Mouse (Mus musculus) liver, embryonic 16.5 days (tissue): Measurements from ENCODE around the gene Gbp4. TPM values are rescaled to one million over a fixed set of nuclear protein-coding genes. Genes with fewer than 3 reads are reported as not detected.
"Not testable (repeated sequence)": the region's sequence is repeated elsewhere in the genome, so short reads cannot be mapped to it uniquely, and the experiment has no call there.

Source experiments
- ATAC-seq: fragments of 200-750 bp; cut with Nextera tagmentation; 2 replicates; pipeline ENCODE4 v1.8.0; 2017; ENCODE audit warnings: low read depth, mild to moderate bottlenecking, moderate number of reproducible peaks, moderate library complexity
- H3K27ac ChIP-seq: fragments of 300-500 bp; sonication (generic); 2 replicates; pipeline ENCODE4 v1.5.1; 2014; ENCODE audit warnings: mild to moderate bottlenecking, low read length
- H3K27me3 ChIP-seq: fragments of 300-500 bp; sonication (generic); 2 replicates; pipeline ENCODE4 v1.6.1; 2014; ENCODE audit warnings: low read depth, low read length, mixed read lengths; ENCODE audit not compliant: control insufficient read depth, insufficient read depth
- H3K36me3 ChIP-seq: fragments of 300-500 bp; sonication (generic); 2 replicates; pipeline ENCODE4 v1.6.1; 2014; ENCODE audit warnings: mild to moderate bottlenecking; ENCODE audit not compliant: control insufficient read depth, insufficient read depth
- H3K4me1 ChIP-seq: fragments of 300-500 bp; sonication (generic); 2 replicates; pipeline ENCODE4 v1.6.1; 2014; ENCODE audit warnings: low read depth, low read length, mixed read lengths; ENCODE audit not compliant: control insufficient read depth
- H3K4me2 ChIP-seq: fragments of 300-500 bp; sonication (generic); 2 replicates; pipeline ENCODE4 v1.6.1; 2014; ENCODE audit warnings: low read depth, low read length, mixed read lengths
- H3K4me3 ChIP-seq: fragments of 300-500 bp; sonication (generic); 2 replicates; pipeline ENCODE4 v1.5.1; 2014; ENCODE audit warnings: low read depth, mild to moderate bottlenecking, low read length
- H3K9ac ChIP-seq: fragments of 300-500 bp; sonication (generic); 2 replicates; pipeline ENCODE4 v1.6.1; 2014; ENCODE audit warnings: low read depth, low read length
- H3K9me3 ChIP-seq: fragments of 300-500 bp; sonication (generic); replicated peaks from 2 replicates; pipeline ENCODE4 v1.6.1; 2016; ENCODE audit warnings: low read length; ENCODE audit not compliant: control insufficient read depth
- WGBS: fragments of 180-500 bp; shearing (Covaris S2); extraction: QIAGEN DNeasy Blood & Tissue Kit; methylation state at CpG from one replicate; pipeline ENCODE4 v1.1.7; 2014; ENCODE audit not compliant: insufficient replicate concordance; 5-methylcytosine and 5-hydroxymethylcytosine counted together
- polyA plus RNA-seq: library from polyadenylated mRNA; unstranded; fragments of >200 nt; fragmentation: Nextera tagmentation; extraction: Ambion mirVana; gene quantifications from 2 replicates; pipeline ENCODE4 v1.2.1, GENCODE M21; 2015

Gene Gbp4
- 0.72 and 0.91 TPM in 2 replicates for polyA plus RNA-seq

DNA sequence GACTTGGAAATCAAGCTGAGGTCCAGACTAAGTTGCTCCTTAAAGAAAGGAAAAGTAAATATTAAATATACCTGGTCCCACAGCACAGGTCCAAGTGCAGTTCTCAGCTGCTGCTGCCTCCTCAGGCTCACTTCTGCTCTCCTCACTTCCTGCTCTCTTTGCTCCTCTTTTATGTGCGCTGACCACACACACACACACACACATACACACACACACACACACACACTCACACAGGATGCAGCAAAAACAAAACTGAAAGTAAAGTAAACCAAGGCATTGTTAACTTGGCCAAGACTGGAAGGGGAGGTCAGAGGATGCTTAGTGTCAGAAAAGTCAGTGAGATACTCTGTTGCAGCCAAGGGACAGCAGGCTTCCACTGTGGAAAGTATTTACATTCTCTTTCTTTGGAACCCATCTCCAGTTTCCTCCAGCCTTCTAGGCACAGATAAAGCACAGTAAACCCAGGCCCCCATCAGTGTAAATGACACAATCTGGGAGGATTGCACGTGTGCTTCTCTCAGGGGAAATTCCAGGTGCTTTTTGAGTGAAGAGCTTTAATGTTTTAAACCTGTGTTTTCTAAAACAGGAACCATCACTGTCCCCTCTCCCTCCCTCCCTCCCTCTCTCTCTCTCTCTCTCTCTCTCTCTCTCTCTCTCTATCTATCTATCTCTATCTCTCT, at the start of gene Gbp4, which contains the start of the genes Gbp9 and Gbp8:
TSS of gene Gbp4 (minus strand) at position 178 of the 680 bp plus-strand sequence.
TSS of gene Gbp9 (minus strand) at position 131 of the 680 bp plus-strand sequence.
TSS of gene Gbp8 (minus strand) at position 132 of the 680 bp plus-strand sequence.
- H3K4me2 ChIP-seq, H3K9me3 ChIP-seq, H3K4me1 ChIP-seq, H3K36me3 ChIP-seq, H3K4me3 ChIP-seq, H3K9ac ChIP-seq, H3K27ac ChIP-seq, H3K27me3 ChIP-seq: not testable (repeated sequence)
- WGBS = 0% methylated on average over 2 of the region's 2 CpGs
- 0 out of 2 replicates have a peak, but pooled peaks have one; percentile 30 for ATAC-seq

DNA sequence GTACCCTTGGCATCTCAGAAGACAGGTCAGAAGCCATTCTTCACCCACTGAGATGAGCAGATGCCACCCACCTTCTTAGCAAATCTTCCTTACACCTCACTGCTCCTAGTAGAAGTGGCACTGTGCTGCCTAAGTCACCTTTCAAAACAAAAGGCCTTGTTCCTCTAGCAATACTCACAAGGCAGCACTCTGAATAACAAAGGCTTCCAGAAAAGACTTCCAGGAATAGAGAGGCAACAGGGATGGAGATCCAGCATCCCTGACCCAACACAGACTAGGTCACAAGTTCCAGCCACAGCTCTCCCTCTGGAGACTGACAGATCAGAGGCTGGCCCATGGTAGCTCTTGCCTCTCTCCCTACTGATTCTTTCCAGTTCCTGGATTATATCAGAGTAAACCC, 42.1 kb upstream of the Gbp4 start:
- Histone ChIP-seq H3K27ac (no peak overlapping the region), H3K4me2 (no peak overlapping the region), H3K36me3 (no peaks in the 10 kb centered on the region), H3K27me3 (no peaks in the 10 kb centered on the region), H3K4me3 (no peak overlapping the region), H3K9ac (no peak overlapping the region), H3K9me3 (no peaks in the 10 kb centered on the region), H3K4me1 (no peaks in the 10 kb centered on the region)
- ATAC-seq = no peak

DNA sequence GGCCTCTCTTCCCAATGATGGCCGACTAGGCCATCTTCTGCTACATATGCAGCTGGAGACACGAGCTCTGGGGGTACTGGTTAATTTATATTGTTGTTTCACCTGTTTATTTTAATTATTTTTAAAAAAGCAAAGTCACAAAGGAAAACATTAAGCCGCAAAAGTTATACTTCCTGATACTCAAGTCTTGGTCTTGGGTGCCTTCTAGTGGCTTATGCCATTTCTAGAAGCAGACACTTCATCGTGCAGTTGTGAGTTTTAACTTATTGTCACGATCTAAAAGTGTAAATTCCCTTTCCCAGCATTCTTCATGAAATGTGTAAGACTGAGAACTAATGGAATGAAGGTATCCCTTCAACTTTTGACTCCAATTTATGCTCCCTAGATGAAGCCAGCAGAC, 17.2 kb upstream of the Gbp4 start:
- no peak overlapping the region for H3K4me2 ChIP-seq
- no peak overlapping the region for H3K9ac ChIP-seq
- H3K36me3 ChIP-seq = no peaks in the 10 kb centered on the region
- ATAC-seq = no peak
- H3K4me1 ChIP-seq = no peaks in the 10 kb centered on the region
- no peak overlapping the region for H3K27ac ChIP-seq
- no peaks in the 10 kb centered on the region for H3K9me3 ChIP-seq
- H3K4me3 ChIP-seq = no peak overlapping the region
- H3K27me3 ChIP-seq = no peaks in the 10 kb centered on the region
- WGBS = 52% methylated on average over 5 of the region's 5 CpGs

DNA sequence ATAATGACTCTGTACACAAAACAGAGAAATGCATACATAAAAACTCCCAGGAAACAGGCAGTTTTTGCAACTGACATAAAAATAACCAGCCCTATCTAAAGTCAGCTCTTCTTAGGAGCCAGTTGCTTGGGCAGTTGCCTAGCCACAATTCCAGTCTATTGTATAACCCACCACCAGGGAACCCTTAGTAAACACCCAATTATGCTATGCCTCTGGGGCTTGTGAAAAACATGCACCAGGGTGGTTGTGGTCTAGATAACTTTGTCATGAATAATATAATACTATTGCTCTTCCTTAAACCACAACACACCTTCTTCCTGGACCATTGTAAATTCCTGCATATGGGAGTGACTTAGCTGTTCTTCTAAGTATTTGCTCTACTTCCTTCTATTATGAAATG, 14.7 kb upstream of the Gbp4 start:
- Histone ChIP-seq H3K27me3 (no peaks in the 10 kb centered on the region), H3K9me3 (no peaks in the 10 kb centered on the region), H3K27ac (no peak overlapping the region), H3K4me2 (no peak overlapping the region), H3K4me1 (no peaks in the 10 kb centered on the region), H3K36me3 (no peaks in the 10 kb centered on the region), H3K9ac (no peak overlapping the region), H3K4me3 (no peak overlapping the region)
- no peak for ATAC-seq

DNA sequence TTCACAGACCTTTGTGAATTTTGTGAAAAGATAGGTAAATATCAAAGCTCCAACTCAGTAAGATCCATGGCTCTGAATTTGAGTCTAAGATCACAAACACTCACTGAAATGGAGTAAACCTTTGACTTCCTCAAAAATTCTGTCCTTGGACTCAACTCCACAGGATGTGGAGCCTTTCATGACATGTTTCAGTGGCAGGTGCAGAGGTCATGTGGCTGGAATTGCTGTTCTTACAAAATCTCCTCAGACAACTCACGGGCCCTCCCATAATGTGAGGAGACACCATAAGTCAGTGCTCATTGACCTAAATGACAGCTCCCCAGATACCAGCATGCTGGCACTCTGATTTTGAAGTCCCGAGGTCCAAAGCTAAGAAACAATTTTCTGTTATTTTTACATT, 8.7 kb upstream of the Gbp4 start:
- not testable (repeated sequence) for H3K4me2 ChIP-seq, H3K36me3 ChIP-seq, H3K9me3 ChIP-seq, H3K27me3 ChIP-seq, H3K27ac ChIP-seq, H3K4me1 ChIP-seq, H3K9ac ChIP-seq, H3K4me3 ChIP-seq, ATAC-seq
- WGBS = 31% methylated on average over 2 of the region's 2 CpGs

DNA sequence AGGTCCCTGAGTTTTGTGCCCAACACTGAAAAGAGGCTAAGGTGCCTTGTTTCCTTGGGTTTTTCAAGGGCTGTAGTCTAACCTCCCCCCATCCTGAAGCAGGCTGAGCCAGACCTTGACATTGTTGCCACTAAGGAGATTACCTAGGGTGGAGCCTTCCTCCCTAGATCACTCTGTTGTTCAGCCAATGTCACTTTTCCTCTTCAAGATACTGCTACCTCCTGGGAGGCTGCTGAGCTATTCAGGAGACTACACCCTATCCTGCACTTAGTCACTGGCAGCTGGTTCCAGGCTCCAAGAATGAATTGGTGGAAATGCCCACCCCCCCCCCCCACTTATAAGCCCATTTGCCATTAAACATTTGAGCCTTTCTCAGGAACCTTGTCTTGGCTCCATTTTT, 7.1 kb upstream of the Gbp4 start:
- H3K36me3 ChIP-seq = no peaks in the 10 kb centered on the region
- H3K4me2 ChIP-seq = no peak overlapping the region
- no peaks in the 10 kb centered on the region for H3K4me1 ChIP-seq
- H3K27ac ChIP-seq = no peak overlapping the region
- ATAC-seq = no peak
- H3K27me3 ChIP-seq = no peaks in the 10 kb centered on the region
- H3K9me3 ChIP-seq = no peaks in the 10 kb centered on the region
- H3K9ac ChIP-seq = no peak overlapping the region
- no peak overlapping the region for H3K4me3 ChIP-seq

DNA sequence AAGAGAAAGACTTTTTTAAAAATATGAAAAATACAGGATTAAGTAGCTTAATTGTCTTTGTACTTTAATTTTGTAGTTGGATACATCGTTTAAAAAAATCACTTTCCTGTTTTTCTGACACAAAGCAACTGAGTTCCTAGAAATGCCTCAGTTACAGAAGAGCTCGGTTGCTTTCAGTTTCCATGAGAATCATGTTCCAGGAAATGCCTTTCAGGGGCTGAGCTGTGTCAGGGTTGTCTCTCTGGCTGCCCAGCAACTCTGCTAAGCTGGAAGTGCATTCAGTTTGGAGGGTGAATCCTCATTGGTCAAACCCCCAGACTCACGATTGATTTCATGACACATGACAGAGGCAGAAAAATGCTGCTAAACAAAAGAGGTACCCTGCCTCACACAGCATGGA, 6.3 kb upstream of the Gbp4 start:
- not testable (repeated sequence) for H3K9me3 ChIP-seq, H3K4me3 ChIP-seq, H3K27ac ChIP-seq, H3K27me3 ChIP-seq, ATAC-seq, H3K4me1 ChIP-seq, H3K9ac ChIP-seq, H3K36me3 ChIP-seq, H3K4me2 ChIP-seq
- WGBS = 15% methylated on average over 3 of the region's 3 CpGs

DNA sequence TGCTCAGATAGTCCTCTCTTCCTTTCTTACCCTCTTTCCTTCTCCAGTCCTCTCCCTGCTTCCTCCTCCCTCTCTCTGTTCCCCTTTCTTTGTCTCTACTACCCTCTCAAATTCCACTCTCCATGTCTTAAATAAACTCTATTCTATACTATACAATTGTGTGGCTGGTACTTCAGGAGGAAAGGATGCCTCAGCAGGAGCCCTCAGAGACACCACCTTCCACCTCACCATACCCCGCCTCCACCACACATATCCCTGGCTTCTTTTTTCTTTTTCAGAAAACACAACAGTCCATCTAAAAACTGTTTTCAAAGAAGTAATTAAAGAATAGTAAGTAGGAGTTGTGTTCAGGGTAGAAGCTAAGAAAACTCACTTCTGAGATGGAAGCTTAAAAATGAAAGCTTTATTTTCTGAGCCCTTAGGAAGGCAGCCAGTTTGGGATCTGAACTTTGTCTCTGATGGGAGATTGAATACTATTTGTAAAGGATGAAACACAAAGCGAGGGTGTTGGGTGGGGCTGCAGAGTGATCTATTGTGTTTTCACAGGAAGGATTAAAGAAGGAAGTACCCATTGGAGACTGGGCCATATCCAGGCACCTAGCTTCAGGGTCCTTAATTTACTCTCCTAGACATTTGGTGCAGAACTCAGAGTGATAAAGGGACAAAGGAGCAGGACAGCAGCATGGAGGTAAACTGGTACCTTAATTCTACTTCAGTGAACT, 864 bp upstream of the Gbp4 start:
- not testable (repeated sequence) for H3K9me3 ChIP-seq, H3K36me3 ChIP-seq, H3K4me3 ChIP-seq, H3K4me2 ChIP-seq, H3K27me3 ChIP-seq, H3K4me1 ChIP-seq, ATAC-seq, H3K9ac ChIP-seq, H3K27ac ChIP-seq
- WGBS = 36% methylated on average over 2 of the region's 2 CpGs

DNA sequence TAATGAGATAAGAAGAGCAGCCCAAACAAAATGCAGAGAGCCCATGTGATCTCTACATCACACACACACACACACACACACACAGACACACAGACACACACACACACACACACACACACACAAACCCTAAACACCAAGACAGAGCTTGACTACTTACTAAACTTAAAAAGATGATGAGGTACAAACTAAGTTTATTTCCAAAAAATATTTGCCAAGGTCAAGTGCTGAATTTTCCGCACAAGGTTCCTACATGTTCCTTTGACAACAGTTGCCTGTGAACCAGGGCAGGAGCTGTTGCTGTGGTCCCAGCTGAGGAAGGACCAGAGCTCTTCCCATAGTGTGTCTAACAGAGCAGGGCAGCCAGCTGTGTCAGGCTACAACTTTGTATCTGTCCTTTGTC, 480 bp downstream of the Gbp4 start:
- Histone ChIP-seq H3K4me3 (no peak overlapping the region), H3K4me1 (no peaks in the 10 kb centered on the region), H3K9ac (no peak overlapping the region), H3K4me2 (no peak overlapping the region), H3K27ac (no peak overlapping the region), H3K9me3 (no peaks in the 10 kb centered on the region), H3K36me3 (no peaks in the 10 kb centered on the region), H3K27me3 (no peaks in the 10 kb centered on the region)
- 63% methylated on average over 1 of the region's 1 CpGs for WGBS
- no peak for ATAC-seq
